Mouse (Mus musculus): ENCODE data around the gene Cbx1.
"Not testable (repeated sequence)": the region's sequence is repeated elsewhere in the genome, so short reads cannot be mapped to it uniquely, and the experiment has no call there.

The Cbx1 gene

GRCm38 (mm10) chr11:96838341-96838740, 49.4 kb downstream of the Cbx1 start:
- no peak for DNase-seq (ENCODE audit: low spot score)

DNA sequence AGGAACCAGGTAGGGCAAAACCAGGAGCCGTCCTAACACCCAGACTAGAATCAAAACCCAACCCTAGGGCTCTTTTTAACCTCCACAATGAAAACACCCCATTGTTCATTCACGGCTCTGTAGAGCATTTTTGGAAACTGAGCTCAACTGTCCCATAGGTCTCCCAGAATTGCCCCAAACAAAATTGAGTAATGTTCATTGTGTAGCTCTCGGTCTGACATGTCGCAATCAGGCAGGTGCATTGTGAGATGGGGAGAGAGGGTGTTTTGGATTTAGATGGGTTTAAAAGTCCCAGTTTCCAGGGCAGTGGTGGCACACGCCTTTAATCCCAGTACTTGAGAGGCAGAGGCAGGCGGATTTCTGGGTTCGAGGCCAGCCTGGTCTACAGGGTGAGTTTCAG, 50.5 kb downstream of the Cbx1 start:
- DNase-seq (ENCODE audit: low spot score), result no peak

DNA sequence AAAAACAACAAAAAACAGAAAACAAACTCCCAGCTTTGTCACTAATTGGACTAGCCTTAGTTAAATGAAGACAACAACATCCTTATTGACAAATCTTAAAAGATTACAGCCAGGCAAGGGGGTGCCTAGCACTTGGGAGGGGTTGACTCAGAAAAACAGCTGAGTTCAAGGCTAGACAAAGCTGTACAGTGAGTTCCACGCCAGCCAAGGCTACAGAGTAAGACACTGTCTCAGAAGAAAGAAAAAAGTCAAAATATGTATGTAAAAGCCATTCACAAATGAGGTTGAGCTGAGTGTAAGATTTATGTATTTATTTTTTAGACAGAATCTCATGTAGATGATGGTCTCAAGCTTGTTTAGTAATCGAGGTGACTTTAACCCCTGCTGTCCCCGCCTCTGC, 51.0 kb downstream of the Cbx1 start:
- DNase-seq (ENCODE audit: low spot score), result no peak

- no peak for DNase-seq (ENCODE audit: low spot score)
These were observed 51.4 kb downstream of the Cbx1 start for GRCm38 (mm10) chr11:96840290-96840689.

DNA sequence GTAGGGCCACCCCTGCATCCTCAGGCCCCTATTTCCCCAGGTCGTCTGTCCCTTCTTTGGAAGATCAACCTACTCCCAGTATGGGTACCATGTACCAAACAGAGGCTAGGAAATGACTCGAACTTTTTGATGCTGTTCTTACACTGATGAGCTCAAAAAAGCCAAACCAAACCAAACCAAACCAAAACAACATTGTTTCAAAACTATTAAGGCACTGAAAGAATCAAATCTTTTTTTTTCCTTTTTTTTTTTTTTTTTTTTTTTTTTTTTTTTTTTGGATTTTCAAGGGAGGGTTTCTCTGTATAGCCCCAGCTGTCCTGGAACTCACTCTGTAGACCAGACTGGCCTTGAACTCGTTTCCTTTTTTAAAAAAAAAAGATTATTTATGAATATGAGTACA, 54.7 kb downstream of the Cbx1 start:
- no peak for DNase-seq (ENCODE audit: low spot score)

GRCm38 (mm10) chr11:96847240-96847639, 58.3 kb downstream of the Cbx1 start:
- no peak for DNase-seq (ENCODE audit: low spot score)

- DNase-seq (ENCODE audit: low spot score), result no peak
These were observed 59.8 kb downstream of the Cbx1 start for GRCm38 (mm10) chr11:96848694-96849093.

DNA sequence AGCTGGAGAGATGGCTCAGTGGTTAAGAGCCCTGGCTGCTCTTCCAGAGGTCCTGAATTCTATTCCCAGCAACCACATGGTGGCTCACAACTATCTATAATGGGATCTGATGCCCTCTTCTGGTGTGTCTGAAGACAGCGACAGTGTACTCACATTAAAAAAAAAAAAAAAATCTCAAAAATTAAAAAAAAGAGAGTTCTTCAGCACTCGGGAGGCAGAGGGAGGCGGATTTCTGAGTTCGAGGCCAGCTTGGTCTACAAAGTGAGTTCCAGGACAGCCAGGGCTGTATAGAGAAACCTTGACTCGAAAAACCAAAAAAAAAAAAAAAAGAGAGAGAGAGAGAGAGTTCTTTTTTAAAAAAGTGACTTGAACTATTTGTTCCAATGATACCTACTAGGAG, 60.2 kb downstream of the Cbx1 start:
- not testable (repeated sequence) for DNase-seq (ENCODE audit: low spot score)

DNA sequence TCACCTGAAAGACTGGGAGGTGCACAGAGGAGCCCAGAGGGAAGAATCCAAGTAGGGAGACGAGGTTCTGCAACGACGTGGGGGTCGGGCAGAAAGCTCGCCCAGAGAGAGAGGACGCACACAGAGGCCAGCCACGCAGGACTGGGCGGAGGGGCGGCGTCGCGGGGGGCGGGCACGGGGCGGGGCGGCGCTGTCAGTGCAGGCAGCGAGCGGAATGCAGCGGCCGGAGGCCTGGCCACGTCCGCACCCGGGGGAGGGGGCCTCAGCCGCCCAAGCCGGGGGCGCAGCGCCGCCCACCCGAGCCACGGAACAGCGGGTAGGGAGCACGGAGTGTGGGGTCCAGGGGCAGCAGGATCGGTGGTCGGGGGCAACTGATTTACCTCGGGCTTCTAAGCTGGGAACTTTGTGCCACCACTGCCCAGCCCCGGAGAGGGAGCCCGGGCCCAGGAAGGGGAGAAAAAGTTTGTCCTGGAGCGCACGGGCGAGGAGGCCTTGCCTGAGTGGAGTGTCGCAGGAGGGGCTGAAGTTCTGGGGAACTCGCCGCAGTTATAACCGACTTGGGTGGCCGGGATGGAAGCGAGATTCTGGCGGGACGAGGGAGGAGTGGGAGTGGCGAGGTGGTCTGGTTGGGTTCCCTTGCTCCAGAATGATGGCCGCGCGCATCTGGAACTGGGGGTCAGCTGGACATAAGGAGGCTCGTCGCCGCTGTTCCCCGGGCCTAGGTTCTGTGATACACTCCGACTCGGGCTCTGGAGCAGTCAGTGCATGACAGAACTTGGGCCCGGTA, 60.9 kb downstream of the Cbx1 start, which contains the start of gene Copz2:
Gene Copz2, plus strand, starts transcription at position 190 of the 787 bp plus-strand sequence.
- DNase-seq (ENCODE audit: low spot score), result no peak

DNA sequence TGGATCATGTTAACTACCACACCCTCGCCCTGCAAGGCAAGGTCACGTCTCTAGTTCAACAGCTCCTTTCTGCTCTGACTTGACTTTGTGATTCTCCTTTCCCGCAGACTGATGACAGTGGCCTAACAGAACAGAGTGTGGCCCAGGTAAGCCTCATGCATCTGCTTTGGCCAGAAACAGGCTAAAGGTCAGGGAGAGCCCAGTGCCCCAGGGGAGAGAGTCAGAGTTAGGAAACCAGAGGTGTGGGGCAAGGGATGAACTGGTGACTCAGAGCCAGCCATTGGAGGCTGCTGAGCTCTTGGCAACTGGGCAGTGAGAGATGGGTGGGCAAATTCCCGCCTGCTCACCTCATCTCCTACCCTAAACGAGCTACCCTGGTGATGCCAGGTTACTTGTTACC, 68.5 kb downstream of the Cbx1 start:
- DNase-seq (ENCODE audit: low spot score), result no peak
